Mouse (Mus musculus) forebrain, embryonic 10.5 days (tissue): Measurements from ENCODE around the gene Fmnl2. TPM values are rescaled to one million over a fixed set of nuclear protein-coding genes. Genes with fewer than 3 reads are reported as not detected.

Experiments
- DNase-seq: peaks from one replicate; pipeline ENCODE4 v3.0.0-alpha.2; 2017; ENCODE audit warnings: low spot score; ENCODE audit errors: extremely low spot score
- H3K27ac ChIP-seq: fragments of 300-500 bp; sonication (generic); 2 replicates; pipeline ENCODE4 v1.5.1; 2016; ENCODE audit warnings: mild to moderate bottlenecking
- H3K27me3 ChIP-seq: fragments of 300-500 bp; sonication (generic); 2 replicates; pipeline ENCODE4 v1.6.1; 2016; ENCODE audit warnings: mild to moderate bottlenecking; ENCODE audit not compliant: poor library complexity, severe bottlenecking
- H3K36me3 ChIP-seq: fragments of 300-500 bp; sonication (generic); replicated peaks from 2 replicates; pipeline ENCODE4 v1.6.1; 2016; ENCODE audit warnings: mild to moderate bottlenecking, moderate library complexity
- H3K4me1 ChIP-seq: fragments of 300-500 bp; sonication (generic); 2 replicates; pipeline ENCODE4 v1.6.1; 2016
- H3K4me3 ChIP-seq: fragments of 300-500 bp; sonication (generic); 2 replicates; pipeline ENCODE4 v1.5.1; 2016; ENCODE audit warnings: mild to moderate bottlenecking, moderate library complexity
- H3K9me3 ChIP-seq: fragments of 300-500 bp; sonication (generic); 2 replicates; pipeline ENCODE4 v1.6.1; 2016; ENCODE audit warnings: mild to moderate bottlenecking, moderate library complexity
- WGBS: fragments of 180-500 bp; shearing (Covaris S2); methylation state at CpG from one replicate; pipeline ENCODE4 v1.1.7; 2016; 5-methylcytosine and 5-hydroxymethylcytosine counted together
- polyA plus RNA-seq: library from polyadenylated mRNA; unstranded; fragments of >200 nt; fragmentation: Nextera tagmentation; extraction: Ambion mirVana; gene quantifications from 2 replicates; pipeline ENCODE4 v1.2.1, GENCODE M21; 2016

Gene Fmnl2
- 7.4 TPM in 2 replicates for polyA plus RNA-seq

DNA sequence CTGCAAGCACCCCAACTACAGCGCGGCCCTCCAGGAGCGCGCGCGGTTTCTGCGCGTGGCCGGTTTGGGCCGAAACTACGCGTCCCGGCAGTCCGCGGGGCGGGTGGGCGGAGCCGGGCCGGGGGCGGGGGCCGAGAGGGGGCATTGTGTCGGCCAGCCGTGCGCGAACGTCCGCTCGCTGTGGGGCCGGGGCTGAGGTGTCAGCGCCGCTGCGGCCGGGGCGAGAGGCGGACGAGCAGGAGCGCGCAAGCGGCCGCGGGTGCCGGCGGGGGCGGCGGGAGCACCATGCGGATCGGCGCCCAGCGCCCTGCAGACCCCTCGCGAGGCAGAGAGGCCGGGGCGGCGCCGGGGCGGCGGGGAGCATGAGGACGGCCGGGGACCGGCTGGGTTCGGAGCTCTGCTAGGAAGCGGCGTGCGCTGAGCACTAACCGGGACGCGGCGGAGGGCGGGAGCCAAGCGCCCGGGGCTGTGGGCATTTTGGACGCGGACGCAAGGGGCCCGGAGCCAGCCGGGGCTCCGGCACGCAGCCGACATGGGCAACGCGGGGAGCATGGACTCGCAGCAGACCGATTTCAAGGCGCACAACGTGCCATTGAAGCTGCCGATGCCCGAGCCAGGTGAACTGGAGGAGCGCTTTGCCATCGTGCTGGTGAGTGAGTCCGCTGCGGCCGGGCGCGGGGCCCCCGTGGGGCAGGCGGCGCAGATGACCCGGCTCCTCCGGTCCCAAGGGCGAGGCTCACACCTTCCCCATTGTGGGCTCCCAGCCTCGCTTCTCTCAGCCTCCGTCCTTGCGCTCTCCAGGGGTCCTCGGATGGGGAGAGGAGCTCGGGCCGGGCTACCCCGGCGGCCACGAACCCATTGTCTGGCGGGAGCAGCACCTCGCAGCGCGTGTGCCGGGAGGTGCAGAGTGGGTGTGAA is at the start of gene Fmnl2:
TSS of gene Fmnl2 (plus strand) at position 250 of the 918 bp plus-strand sequence.
- under 1% methylated on average over 114 of the region's 114 CpGs for WGBS
- Histone ChIP-seq H3K4me3 (peak within 1 kb of the TSS; percentile 94), H3K4me1 (peaks cover 29% of the 10 kb centered on the region), H3K36me3 (0 out of 2 replicates have a peak, but pooled peaks cover 5% of the 10 kb centered on the region), H3K27ac (peak within 1 kb of the TSS; percentile 95), H3K9me3 (no peaks in the 10 kb centered on the region), H3K27me3 (no peaks in the 10 kb centered on the region)
- peak; percentile 86 for DNase-seq

DNA sequence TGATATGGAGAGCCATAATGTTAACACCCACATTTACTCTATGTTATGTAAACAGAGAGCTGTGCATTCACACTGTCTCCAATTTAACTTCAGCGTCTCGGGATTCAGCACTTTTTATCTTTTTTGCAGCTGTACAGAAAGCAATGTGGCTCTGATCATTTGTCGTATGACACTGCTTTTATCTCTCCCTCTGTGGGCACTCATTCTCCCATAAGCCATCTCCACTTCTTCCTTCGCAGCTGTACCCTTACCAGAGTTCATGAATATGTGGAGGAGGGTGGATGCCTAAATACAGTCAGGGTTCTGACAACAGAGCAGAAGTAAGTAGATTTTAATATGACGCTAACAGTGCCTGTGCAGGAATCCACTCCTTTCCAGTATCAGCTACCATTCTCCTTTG is 47.7 kb upstream of the Fmnl2 start:
- H3K36me3 ChIP-seq: no peaks in the 10 kb centered on the region
- 92% methylated on average over 5 of the region's 5 CpGs for WGBS
- H3K9me3 ChIP-seq: no peaks in the 10 kb centered on the region
- H3K27ac ChIP-seq: no peak overlapping the region
- H3K4me3 ChIP-seq: no peak overlapping the region
- peaks cover 10% of the 10 kb centered on the region; the same call in 1 of the 2 replicates for H3K4me1 ChIP-seq
- H3K27me3 ChIP-seq: no peaks in the 10 kb centered on the region
- DNase-seq: no peak

DNA sequence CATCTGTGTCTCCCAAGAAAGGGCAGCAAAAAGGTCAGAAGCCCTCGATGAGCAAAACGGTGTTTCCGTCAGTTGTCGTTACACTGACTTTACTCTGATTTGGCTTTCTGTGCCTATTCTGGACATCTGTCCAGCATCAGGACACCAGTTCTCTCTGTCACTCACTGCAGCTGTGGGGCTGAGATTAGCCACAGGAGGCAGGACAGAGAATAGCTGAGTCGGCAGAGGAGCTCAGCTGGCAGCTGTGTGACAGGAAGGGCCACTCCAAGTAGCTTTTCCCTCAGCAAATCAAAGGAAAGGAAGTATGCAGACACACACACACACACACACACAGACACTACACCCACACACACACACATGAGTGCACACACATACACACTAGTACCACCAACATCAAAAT is 46.0 kb upstream of the Fmnl2 start:
- no peak overlapping the region for H3K4me3 ChIP-seq
- H3K27me3 ChIP-seq: no peaks in the 10 kb centered on the region
- no peak overlapping the region for H3K27ac ChIP-seq
- peaks cover 10% of the 10 kb centered on the region; the same call in 1 of the 2 replicates for H3K4me1 ChIP-seq
- WGBS: 52% methylated on average over 5 of the region's 5 CpGs
- no peaks in the 10 kb centered on the region for H3K9me3 ChIP-seq
- no peak for DNase-seq
- no peaks in the 10 kb centered on the region for H3K36me3 ChIP-seq

DNA sequence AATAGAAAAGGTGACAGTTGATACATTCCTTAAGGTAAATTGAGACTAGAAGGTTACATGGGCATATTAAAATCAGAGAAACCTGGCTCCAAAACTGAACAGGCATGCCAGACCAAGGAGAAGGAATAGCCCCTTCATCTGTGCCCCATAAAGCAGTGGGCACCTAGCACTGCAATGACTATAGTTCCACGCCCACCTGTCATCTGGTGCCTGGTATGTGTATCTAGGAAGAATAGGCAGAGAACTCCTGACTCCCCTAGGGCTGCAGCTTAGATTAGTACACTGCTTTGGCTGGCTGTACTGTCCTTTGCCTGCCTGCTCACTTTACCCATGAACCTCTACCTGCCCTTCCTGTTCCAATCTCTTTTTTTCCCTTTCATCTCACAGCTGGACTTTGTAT is 40.3 kb upstream of the Fmnl2 start:
- DNase-seq: no peak
- Histone ChIP-seq H3K27me3 (no peaks in the 10 kb centered on the region), H3K4me1 (0 out of 2 replicates have a peak, but pooled peaks cover 3% of the 10 kb centered on the region), H3K4me3 (no peak overlapping the region), H3K36me3 (no peaks in the 10 kb centered on the region), H3K9me3 (no peaks in the 10 kb centered on the region), H3K27ac (no peak overlapping the region)
- 88% methylated on average over 1 of the region's 1 CpGs for WGBS

DNA sequence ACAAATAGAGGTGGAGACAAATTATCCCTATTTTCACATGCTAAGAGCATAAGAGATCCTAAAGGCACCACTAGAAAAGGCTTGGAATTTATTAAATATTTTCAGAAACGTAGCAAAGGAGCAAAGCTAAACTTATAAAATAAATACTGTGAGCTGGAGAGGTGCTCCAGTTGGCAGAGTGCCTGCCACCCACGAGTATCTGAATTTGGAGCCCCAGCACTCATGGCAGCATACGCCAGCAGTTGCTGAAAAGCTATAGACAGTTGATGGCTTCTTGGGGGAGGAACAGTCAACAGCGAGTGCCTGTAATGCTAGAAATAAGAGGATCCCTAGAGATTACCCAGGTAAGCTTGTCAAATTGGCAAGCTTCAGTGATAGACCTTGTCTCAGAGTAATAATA is 38.7 kb upstream of the Fmnl2 start:
- 0 out of 2 replicates have a peak, but pooled peaks cover 3% of the 10 kb centered on the region for H3K4me1 ChIP-seq
- 87% methylated on average over 4 of the region's 4 CpGs for WGBS
- no peak overlapping the region for H3K27ac ChIP-seq
- no peaks in the 10 kb centered on the region for H3K9me3 ChIP-seq
- DNase-seq: no peak
- H3K4me3 ChIP-seq: no peak overlapping the region
- H3K36me3 ChIP-seq: no peaks in the 10 kb centered on the region
- H3K27me3 ChIP-seq: no peaks in the 10 kb centered on the region

DNA sequence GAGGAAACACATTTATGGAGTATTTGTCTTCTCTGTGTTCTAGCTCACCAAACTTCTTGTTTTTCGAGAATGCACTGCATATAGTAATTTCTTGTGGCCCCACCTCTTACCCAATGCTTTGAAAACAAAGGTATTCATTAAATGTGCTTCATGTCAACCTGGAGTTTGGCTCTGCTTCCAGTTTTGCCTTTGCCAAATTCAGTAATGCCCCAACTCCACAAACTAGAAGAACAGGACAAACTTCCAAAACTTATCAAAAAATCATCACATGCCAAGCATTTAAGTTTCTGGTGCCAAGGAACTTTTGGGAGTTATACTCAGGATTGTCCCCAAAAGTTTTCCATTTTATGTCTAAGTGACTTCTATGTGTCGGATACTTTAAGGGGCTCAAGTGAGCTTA is 35.4 kb upstream of the Fmnl2 start:
- H3K36me3 ChIP-seq: no peaks in the 10 kb centered on the region
- 83% methylated on average over 2 of the region's 2 CpGs for WGBS
- DNase-seq: no peak
- no peak overlapping the region for H3K4me3 ChIP-seq
- H3K27me3 ChIP-seq: no peaks in the 10 kb centered on the region
- H3K27ac ChIP-seq: no peak overlapping the region
- H3K4me1 ChIP-seq: no peaks in the 10 kb centered on the region
- H3K9me3 ChIP-seq: no peaks in the 10 kb centered on the region

DNA sequence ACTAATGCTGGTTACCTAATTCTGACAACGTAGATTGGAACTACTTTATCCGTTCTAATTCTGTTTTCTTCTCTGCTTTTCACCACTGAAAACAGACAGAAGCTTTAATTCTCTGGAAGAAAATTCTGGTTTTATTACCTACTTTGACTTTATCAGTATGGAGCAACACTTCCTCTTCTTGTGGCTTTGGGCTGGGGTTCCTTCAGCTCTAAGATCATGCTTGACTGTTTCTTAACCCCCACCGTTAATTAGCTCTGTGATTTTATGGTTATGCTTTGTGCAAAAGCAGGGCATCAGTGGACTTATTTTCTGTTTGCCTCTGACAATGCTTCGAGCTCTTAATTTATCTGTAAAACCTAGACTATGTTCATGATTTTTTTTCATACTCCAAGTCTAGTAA is 29.6 kb upstream of the Fmnl2 start:
- no peaks in the 10 kb centered on the region for H3K9me3 ChIP-seq
- DNase-seq: no peak
- H3K4me3 ChIP-seq: no peak overlapping the region
- H3K27ac ChIP-seq: no peak overlapping the region
- no peaks in the 10 kb centered on the region for H3K4me1 ChIP-seq
- 89% methylated on average over 4 of the region's 4 CpGs for WGBS
- H3K27me3 ChIP-seq: no peaks in the 10 kb centered on the region
- no peaks in the 10 kb centered on the region for H3K36me3 ChIP-seq

DNA sequence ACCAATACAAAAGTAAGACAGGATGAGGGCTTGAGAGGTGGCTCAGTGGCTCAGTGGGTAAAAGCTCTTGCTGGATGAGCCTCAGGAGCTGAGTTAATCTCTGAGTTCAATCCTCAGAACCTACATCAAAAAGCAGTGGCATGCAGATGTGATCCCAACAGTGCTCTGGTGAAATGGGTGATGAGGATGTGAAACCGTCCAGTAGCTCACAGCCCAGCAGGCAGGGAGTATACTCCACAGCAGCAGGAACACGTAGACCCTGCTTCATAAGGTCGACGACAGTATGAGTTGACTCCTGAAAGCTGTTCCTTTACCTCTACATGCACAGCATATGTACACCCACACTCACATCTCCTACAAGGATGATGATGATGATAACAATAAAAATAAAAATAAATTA is 27.1 kb upstream of the Fmnl2 start:
- H3K36me3 ChIP-seq: no peaks in the 10 kb centered on the region
- H3K27me3 ChIP-seq: no peaks in the 10 kb centered on the region
- H3K9me3 ChIP-seq: no peaks in the 10 kb centered on the region
- H3K27ac ChIP-seq: no peak overlapping the region
- no peak overlapping the region for H3K4me3 ChIP-seq
- WGBS: 89% methylated on average over 4 of the region's 4 CpGs
- DNase-seq: no peak
- no peaks in the 10 kb centered on the region for H3K4me1 ChIP-seq

DNA sequence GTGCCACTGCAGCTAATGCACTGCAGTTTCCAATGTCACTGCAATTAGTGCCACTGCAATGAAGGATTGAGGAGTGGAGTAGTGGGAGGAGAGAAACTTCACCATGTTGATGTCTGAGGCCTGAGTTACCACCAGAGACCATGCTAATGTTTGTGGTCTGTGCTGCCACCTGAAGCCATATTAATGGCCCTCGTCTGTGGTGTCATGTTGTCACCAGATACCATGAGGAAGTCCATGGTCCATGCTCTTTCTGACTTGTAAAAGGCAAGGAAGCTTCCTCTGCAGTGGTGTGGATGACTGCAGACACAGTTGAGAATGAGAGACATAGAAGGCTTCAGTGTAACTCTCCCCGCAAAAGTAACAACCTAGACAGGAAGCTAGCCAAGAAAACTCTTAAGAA is 26.1 kb upstream of the Fmnl2 start:
- no peaks in the 10 kb centered on the region for H3K27me3 ChIP-seq
- no peak for DNase-seq
- H3K9me3 ChIP-seq: no peaks in the 10 kb centered on the region
- no peak overlapping the region for H3K4me3 ChIP-seq
- H3K4me1 ChIP-seq: no peaks in the 10 kb centered on the region
- 90% methylated on average over 2 of the region's 2 CpGs for WGBS
- no peak overlapping the region for H3K27ac ChIP-seq
- no peaks in the 10 kb centered on the region for H3K36me3 ChIP-seq

DNA sequence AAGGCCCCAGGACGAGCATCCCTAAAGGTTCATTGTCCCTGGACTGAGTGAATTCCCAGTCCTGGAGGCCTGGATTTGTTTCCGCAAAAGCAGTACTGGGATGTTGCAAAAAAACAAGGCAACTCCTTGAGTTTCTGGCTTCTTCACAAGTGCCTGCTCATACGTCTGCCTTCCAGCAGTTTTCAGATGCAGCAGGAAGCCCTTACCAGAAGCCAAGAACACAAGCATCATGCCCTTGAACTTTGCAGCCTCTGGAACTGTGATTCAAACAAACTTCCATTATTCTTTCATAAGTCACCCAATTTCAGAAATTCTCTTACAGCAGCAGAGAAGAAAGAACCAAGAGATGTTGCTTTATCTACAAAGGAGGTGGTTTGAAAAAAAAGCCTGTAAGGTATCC is 21.9 kb upstream of the Fmnl2 start:
- H3K9me3 ChIP-seq: no peaks in the 10 kb centered on the region
- H3K4me1 ChIP-seq: no peaks in the 10 kb centered on the region
- 85% methylated on average over 3 of the region's 3 CpGs for WGBS
- H3K36me3 ChIP-seq: no peaks in the 10 kb centered on the region
- no peak overlapping the region for H3K27ac ChIP-seq
- DNase-seq: no peak
- no peaks in the 10 kb centered on the region for H3K27me3 ChIP-seq
- H3K4me3 ChIP-seq: no peak overlapping the region

DNA sequence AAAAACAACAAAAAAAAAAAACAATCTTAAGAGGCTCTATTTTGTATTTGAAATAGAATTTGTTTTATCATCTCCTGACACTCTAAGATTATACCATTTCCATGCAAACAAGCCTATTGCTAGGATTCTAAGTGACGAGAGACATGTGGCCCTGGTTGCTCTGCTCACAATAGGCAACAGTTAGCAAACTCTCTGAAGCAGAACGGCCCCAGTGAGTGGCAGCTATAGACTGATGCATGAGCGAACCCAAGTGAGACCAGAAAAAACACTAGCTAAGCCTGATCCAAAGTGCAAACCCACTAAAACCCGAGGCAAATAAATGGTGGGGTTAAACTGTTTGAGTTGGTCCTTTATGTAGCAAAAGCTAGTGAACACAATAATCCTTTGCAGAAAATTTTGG is 18.6 kb upstream of the Fmnl2 start:
- H3K36me3 ChIP-seq: no peaks in the 10 kb centered on the region
- H3K4me1 ChIP-seq: 0 out of 2 replicates have a peak, but pooled peaks cover 6% of the 10 kb centered on the region
- H3K9me3 ChIP-seq: no peaks in the 10 kb centered on the region
- H3K4me3 ChIP-seq: no peak overlapping the region
- H3K27ac ChIP-seq: no peak overlapping the region
- no peak for DNase-seq
- H3K27me3 ChIP-seq: 0 out of 2 replicates have a peak, but pooled peaks cover under 1% of the 10 kb centered on the region
- WGBS: 54% methylated on average over 4 of the region's 4 CpGs

DNA sequence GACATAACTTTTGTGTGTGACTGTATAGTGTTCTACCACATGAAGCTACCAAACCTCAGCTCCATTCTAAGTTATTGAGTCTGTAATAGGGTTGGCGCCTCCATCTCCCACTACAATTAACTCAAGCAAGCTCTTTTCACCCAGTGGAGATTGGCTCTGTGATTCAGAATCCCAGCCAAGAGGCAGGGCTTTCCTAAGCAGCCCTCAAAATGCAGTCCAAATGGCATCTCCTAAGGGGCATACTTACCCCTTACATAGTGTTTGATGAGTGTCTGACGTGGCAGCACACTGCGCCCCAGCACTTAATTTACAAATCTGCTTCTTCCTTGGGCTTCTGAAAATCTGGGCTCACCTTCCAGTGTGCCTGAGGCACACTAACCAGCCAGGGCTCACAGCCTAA is 17.8 kb upstream of the Fmnl2 start:
- WGBS: 88% methylated on average over 3 of the region's 3 CpGs
- no peaks in the 10 kb centered on the region for H3K9me3 ChIP-seq
- no peak overlapping the region for H3K27ac ChIP-seq
- 0 out of 2 replicates have a peak, but pooled peaks cover 7% of the 10 kb centered on the region for H3K27me3 ChIP-seq
- H3K36me3 ChIP-seq: no peaks in the 10 kb centered on the region
- 0 out of 2 replicates have a peak, but pooled peaks cover 6% of the 10 kb centered on the region for H3K4me1 ChIP-seq
- no peak for DNase-seq
- no peak overlapping the region for H3K4me3 ChIP-seq

DNA sequence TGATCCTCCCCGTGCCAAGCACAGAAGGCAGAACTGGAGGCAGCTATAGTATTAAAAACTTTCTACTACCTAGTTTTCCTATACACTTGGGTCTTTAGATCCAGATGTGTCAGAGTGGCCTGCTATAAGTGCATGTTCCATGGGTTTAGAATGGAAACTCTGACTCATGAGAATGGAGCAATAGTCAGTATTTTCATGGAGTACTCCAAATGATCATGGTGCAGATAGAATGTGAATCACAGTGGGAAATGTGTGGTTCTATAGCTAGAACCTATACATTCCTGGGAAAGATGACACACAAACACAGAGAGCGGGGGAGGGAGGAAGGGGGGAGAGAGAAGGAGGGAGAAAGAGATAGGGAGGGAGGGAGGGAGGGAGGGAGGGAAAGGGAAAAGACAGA is 13.8 kb upstream of the Fmnl2 start:
- Histone ChIP-seq H3K27ac (no peak overlapping the region), H3K9me3 (no peaks in the 10 kb centered on the region), H3K4me3 (no peak overlapping the region), H3K36me3 (no peaks in the 10 kb centered on the region), H3K4me1 (peaks cover 10% of the 10 kb centered on the region; the same call in 1 of the 2 replicates), H3K27me3 (0 out of 2 replicates have a peak, but pooled peaks cover 10% of the 10 kb centered on the region)
- no peak for DNase-seq
- 96% methylated on average over 2 of the region's 2 CpGs for WGBS
